Mouse (Mus musculus) Patski (cell line): ENCODE measurements at regions not wholly inside any gene's neighbourhood (a gene's known extent, or its start where the extent isn't known, plus 50 kb on each side); places are given as distances from the start of the nearest gene placed in this dataset.

Experiments used
- ATAC-seq: fragments of 100-300 bp; one replicate; pipeline ENCODE4 v1.8.0; 2021
- CTCF ChIA-PET: fragments of 350-600 bp; sonication (Branson Sonifier 250); formaldehyde crosslinking; loops from one replicate; lab custom pipeline; 2022; ENCODE audit warnings: inconsistent platforms; lab: Charles Lee
- POLR2A ChIA-PET: fragments of 350-600 bp; sonication (Branson Sonifier 250); formaldehyde crosslinking; loops from one replicate; lab custom pipeline; 2022; ENCODE audit warnings: antibody characterized with exemption, inconsistent platforms; lab: Charles Lee
- DNase-seq: peaks from one replicate; pipeline ENCODE4 v3.0.0-alpha.2; 2011; ENCODE audit warnings: low read depth, low spot score
- H3K27me3 ChIP-seq: fragments of 371-371 bp; one replicate; pipeline ENCODE4 v1.5.1; 2021
- CTCF ChIP-seq: fragments of 100-300 bp; IDR thresholded peaks from one replicate; pipeline ENCODE4 v1.5.1; 2021
- in situ Hi-C: fragments of 300-500 bp; cut with MboI; formaldehyde crosslinking; loops from 3 replicates; pipeline ENCODE4 v1.11.1; 2018; ENCODE audit warnings: low pct_unique_long_range_greater_than_20kb, mixed read lengths

DNA sequence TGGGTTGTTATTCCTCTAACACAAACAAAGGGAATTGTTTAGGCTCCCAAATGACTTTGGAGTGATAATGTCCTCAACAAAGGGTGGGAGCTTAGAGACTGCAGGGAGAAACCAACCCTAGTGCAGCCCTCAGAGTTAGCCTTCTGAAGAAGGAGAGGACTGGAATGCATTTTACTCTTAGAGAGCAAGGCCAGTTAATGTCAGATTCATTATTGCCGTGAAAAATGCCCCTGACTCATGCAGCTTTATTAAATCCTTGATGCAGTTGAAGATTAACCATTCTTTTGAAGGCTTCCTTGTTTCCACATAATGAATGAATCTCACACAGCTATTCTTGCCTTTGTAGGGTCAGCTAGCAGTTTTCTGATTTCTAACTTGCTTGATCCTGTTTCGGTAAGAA lies 855.3 kb downstream of the Kcna4 start:
- POLR2A ChIA-PET = no interaction called here
- CTCF ChIA-PET = no interaction called here
- no peak for TF ChIP-seq CTCF
- ATAC-seq (peak; percentile 97), DNase-seq (peak; percentile 62)
- in situ Hi-C loops = no loop called here
- no peaks in the 10 kb centered on the region for H3K27me3 ChIP-seq

GRCm38 (mm10) chr2:108148221-108148620 lies 857.8 kb downstream of the Kcna4 start:
- no peak for TF ChIP-seq CTCF
- ATAC-seq = no peak

DNA sequence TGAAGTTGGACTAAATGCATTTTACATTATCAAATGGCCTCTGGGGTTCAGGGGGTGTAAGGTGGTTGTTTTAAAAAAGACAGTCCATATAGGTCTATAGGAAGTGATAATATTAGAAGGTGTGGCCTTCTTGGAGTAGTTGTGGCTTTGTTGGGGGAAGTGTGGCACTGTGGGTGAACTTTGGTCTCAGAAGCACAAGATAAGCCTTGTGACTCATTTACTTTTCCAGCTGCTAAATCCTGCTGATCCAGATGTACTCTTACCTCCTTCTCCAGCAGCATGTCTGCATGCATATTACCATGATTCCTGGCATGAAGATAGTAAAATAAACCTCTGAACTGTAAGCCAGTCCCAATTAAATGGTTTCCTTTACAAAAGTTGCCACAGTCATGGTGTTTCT lies 865.8 kb downstream of the Kcna4 start:
- POLR2A ChIA-PET = no interaction called here
- ATAC-seq (no peak), DNase-seq (no peak)
- CTCF ChIA-PET = no interaction called here
- no peak for TF ChIP-seq CTCF
- H3K27me3 ChIP-seq = no peaks in the 10 kb centered on the region
- in situ Hi-C loops = loop anchor here (25.0 kb wide), 1 partner anchor 1531 kb away; no protein-coding TSS in a partner anchor

More at GRCm38 (mm10) chr2:108148221-108148620, 857.8 kb downstream of the Kcna4 start:
- ChIA-PET POLR2A (no interaction called here), CTCF (no interaction called here)
- in situ Hi-C loops = no loop called here
- DNase-seq = no peak
- H3K27me3 ChIP-seq = no peaks in the 10 kb centered on the region

GRCm38 (mm10) chr2:108157731-108158130 lies 867.3 kb downstream of the Kcna4 start:
- POLR2A ChIA-PET = interaction anchor here (0.7 kb wide), 1 partner anchor 80 kb away, joined by 4 read pairs; no protein-coding TSS in a partner anchor
- no peaks in the 10 kb centered on the region for H3K27me3 ChIP-seq
- ATAC-seq (no peak), DNase-seq (no peak)
- no peak for TF ChIP-seq CTCF
- CTCF ChIA-PET = no interaction called here
- in situ Hi-C loops = loop anchor here (25.0 kb wide), 1 partner anchor 1530 kb away; no protein-coding TSS in a partner anchor

DNA sequence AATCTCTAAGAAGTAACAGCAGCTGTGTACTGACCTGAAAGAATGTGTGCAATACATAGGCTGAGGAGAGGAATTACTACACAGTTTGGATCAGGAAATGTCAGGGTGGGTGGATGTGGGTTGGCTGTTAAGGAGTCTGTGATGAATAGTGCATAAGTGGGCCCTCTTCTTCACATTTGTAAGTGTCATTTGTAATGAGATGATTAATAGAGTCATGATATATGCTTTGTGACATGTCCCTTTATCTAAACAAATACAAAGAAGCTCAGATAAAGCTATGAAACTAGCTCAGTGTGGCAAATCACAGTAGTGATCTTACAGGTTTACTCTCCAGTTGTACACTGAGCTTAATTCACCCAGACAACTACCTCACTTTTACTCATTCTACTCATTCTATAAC lies 867.9 kb downstream of the Kcna4 start:
- in situ Hi-C loops = loop anchor here (25.0 kb wide), 1 partner anchor 1529 kb away; no protein-coding TSS in a partner anchor
- no peak for ATAC-seq
- DNase-seq = no peak
- H3K27me3 ChIP-seq = no peaks in the 10 kb centered on the region
- ChIA-PET POLR2A (interaction anchor here (0.7 kb wide), 1 partner anchor 79 kb away, joined by 4 read pairs; no protein-coding TSS in a partner anchor), CTCF (interaction anchor here (0.9 to 1.1 kb wide), 2 partner anchors 10 to 14 kb away, joined by 3 read pairs; no protein-coding TSS in a partner anchor)
- TF ChIP-seq CTCF = no peak

- POLR2A ChIA-PET = interaction anchor here (0.5 kb wide), 1 partner anchor 619 kb away, joined by 5 read pairs; no protein-coding TSS in a partner anchor
- ATAC-seq (peak; percentile 54), DNase-seq (no peak)
- CTCF ChIA-PET = interaction anchor here (1.4 kb wide), 1 partner anchor 14 kb away, joined by 4 read pairs; no protein-coding TSS in a partner anchor
- no peak for TF ChIP-seq CTCF
- no peaks in the 10 kb centered on the region for H3K27me3 ChIP-seq
- in situ Hi-C loops = loop anchor here (25.0 kb wide), 1 partner anchor 1526 kb away; no protein-coding TSS in a partner anchor
These were observed 870.4 kb downstream of the Kcna4 start for GRCm38 (mm10) chr2:108160865-108161264.

GRCm38 (mm10) chr2:108165085-108165484 lies 874.6 kb downstream of the Kcna4 start:
- peak; percentile 25 for TF ChIP-seq CTCF
- H3K27me3 ChIP-seq = no peaks in the 10 kb centered on the region
- no peak for DNase-seq
- ChIA-PET POLR2A (no interaction called here), CTCF (no interaction called here)
- ATAC-seq = no peak
- in situ Hi-C loops = loop anchor here (25.0 kb wide), 1 partner anchor 1522 kb away; no protein-coding TSS in a partner anchor
